Mouse (Mus musculus): ENCODE measurements around the gene Itpr3.

Itpr3 gene

DNA sequence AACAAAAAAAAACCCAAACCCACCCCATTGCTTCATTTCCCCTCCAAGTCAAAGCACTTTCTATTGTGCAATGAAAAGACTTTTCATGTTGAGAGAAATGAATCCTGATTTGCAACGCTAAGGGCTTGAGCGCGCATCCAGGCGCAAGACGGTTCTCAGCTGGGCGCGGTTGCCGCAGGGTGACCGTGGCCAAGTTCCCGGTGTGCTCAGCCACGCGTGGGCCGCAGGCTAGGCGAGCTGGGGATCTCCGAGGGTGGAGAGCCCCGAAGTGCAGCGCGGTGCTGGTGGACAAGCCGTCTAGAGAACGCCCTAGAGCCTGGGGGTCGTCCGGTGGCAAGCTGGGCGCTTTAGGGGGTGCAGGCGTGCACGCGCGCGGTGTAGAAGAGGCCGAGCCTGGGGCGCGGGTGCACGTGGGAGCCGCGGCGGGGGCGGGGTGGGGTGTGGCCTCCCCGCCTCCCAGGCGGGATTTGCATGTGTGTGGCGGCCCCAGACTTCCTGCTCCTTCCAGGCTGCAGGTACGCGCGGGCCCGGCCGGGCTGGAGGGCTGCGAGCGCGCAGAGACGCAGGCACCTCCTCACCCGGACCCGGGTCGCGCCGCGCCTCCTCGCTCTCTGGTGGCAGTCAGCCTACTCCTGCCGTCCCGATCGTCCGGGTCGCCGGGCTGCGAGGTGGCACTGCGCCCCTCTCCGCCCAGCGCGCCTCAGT is at the start of gene Itpr3:
TSS of gene Itpr3 (plus strand) at position 493 of the 705 bp plus-strand sequence.
- peak; percentile 68 for DNase-seq

DNA sequence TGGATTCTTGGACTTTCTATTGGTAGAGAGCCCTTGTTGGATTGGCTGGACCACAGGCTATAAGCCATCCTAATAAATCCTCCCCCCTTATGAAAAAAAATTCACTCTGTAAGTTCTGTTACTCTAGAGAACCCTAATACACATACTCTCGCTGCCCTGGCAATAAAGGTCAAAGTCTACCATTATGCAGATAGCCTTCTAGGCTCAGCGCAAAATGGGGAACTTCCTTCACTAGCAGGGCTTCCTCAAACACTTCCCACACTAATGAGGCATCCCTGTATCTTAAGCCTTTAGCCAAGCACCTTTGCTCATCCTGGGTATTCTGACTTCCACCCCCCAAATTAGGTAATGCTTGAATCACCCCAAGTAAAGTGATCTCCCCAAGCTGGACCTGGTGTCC is 48.8 kb upstream of the Itpr3 start:
- DNase-seq: no peak

DNA sequence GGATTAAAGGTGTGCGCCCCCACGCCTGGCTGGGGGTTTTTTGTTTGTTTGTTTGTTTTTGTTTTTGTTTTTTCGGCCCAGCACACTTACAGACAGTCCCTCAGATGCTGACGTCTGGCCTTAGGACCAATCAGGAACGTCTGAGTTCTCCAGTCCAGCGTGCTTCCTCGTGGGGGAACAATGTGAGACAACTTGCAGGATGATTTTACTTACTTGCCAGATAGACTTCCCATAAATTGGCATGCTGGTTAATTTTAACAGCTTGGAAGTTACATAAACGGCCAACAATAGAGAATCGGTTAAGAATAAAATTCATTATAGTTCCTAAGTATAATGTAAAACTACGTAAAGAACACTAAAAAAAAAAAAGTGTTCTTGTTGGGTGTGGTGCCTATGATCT is 45.9 kb upstream of the Itpr3 start:
- DNase-seq: no peak

DNA sequence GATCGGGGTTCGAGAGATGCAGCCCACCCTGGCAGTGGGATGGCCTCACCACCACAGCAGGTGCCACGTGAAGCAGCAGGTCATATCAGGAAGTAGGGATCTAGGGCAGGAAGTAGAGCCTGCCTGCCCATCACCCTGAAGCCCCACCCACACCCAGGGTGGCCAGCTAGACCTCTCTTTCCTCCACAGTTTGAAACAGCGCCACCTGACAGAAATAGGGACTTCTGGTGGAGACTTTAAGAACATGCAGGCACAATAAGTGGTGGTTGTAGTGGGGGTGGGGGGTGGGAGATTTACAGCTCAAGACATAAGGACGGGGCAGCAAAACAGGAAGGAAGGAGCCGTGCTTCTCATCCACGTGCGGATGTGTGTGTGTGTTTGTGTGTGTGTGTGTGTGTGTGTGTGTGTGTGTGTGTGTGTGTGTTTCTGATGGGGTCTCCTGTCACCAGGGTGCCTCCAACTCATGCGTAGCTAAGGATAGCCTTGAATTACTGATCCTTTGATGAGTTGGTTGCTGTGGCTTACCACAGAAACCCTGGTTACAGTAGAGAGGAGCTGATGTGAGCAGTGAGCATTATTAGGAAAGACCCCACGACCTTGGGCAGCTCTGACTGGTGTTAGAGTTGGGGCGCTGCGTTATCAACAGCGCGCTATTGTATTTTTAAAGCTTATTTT is 45.0 kb upstream of the Itpr3 start:
- no peak for DNase-seq

DNA sequence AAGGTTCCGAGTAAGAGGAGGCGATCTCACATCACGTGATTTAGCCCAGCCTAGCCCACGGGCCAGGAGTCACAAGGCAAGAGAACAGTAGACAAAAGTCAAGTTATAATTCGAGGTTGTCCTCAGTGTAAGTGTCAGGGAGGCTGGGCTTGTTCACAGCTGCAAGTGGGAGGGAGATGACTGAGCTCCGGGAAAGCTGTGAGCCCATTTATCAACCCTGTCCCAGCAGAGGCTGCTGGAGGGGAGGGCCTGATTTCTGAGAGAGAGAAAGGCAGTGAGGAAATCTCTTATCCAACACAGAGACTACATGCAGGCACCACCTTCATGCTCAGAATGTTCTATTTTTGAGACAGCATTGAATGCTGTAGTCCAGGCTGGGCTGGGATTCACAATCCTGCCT is 44.2 kb upstream of the Itpr3 start:
- no peak for DNase-seq

DNA sequence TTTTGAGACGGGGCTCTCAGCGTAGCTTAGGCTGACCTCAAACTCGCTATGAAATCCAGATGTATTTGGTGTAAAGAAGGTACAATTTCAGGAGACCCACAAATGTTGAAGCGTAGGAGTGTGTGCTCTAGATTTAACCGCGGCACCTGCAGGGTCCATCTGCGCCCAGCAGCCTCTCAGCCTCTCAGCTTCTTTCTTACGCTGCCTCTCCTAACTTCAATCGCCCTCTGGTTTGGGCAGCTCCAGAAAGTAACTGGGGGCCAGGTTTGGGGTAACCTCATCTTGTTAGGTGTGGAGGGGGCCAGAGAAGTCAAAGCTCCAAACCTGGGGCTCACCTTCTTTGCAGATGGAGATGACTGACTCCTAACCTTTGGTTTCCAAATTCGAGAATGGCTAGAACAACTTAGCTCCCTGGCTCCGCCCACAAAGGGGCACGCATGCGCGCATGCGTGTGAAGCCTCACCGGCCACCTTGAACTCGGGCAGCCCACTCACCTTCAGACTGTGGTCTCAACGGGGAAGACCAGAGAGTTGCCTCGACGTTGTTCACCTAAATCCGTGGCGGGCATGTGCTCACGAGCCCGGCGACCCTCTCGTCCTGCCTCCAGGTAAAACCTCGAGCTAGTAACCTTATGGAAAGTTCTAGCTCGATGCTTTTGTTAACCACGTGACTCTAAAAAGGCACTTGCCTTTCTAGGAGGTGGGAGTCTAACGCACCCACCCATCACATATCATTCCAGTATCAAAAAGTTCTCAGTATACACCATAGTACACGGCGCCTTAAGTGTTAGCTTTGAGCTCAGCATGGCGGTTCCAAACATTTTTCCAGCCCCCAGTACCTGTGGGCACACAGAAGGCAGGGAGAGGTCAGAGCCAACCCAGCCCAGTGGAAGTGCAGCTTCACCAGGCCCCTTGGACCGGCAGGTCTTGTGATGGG is 39.3 kb upstream of the Itpr3 start:
- DNase-seq: peak; percentile 86

DNA sequence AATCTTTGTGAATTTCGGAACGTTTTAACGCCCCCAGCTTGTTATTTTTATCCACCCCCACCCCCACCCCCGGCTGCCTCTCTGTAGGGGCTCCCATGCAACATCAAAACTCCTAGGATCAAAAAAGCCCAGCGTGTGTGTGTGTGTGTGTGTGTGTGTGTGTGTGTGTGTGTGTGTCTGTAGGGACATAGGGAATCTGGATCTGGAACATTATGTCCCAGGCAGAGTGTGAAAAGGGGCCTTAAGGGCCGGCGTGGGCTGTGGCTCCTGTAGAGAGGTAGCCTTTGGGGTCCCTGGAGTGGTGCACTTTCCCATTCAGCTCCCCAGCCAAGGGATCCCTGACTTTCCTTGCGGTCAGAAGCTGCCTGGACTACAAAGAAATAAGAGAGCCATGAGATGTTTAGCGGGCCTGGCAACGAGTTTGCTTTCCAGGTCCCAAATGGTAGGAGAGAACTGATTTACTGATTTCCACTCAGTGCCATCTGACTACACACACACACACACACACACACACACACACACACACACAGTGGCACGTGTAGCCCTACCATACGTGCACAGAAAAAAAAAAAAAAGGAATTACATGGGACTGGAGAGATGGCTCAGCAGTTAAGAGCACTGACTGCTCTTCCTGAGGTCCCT is 38.4 kb upstream of the Itpr3 start:
- no peak for DNase-seq

DNA sequence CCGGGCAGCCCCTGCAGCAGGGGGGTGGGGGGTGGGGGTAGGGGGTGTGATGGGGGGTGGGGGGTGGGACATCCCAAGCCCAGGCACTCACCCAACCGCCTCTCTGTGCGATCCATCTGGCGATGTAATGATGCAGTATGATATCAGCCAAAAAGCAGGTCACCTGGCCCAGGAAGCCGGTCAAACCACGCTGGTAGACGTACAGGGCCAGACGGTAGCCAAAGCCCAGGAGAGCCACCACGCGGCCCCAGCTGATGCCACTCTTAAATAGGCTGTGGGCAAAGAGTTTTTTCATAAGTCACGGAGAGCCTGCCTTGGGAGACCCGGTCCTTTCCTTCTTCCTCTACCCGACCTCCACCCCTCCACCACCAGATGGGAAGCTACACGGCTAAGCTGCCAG is 36.0 kb upstream of the Itpr3 start:
- peak; percentile 77 for DNase-seq

DNA sequence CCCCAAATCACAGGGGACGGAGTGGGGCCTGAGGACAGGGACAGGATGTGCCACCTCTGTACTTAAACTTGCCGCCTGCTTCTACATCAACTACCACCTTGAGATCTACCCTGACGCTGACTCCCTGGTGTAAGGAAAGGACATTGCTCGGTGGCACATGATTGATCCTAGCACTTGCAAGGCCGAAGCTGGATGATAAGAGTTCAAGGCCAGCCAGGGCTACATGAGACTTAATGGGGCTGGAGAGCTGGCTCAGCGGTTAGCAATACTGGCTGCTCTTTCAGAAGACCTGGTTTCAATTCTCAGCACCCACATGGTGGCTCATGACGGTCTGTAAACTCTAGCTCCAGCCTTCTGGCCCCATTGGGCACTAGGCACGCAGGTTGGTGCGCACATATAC is 35.4 kb upstream of the Itpr3 start:
- DNase-seq: no peak

DNA sequence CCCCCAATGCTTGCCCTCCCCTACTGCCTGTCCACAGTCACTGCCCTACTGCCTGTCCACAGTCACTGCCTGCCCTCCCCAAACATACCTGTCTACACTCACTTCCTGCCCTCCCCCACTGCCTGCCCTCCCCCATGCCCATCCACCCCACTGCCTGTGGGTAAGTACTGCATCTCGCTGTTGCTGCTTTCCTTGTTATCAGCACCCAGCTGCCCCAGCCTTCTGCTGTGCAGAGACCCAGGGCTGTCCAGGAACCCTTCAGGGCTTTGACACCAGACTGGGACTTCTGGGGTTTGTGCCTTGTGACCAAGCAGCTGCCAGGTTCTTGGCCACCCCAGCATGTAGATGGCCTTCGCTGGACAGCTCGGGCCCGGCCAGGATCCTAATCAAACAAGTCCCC is 33.8 kb upstream of the Itpr3 start:
- no peak for DNase-seq

DNA sequence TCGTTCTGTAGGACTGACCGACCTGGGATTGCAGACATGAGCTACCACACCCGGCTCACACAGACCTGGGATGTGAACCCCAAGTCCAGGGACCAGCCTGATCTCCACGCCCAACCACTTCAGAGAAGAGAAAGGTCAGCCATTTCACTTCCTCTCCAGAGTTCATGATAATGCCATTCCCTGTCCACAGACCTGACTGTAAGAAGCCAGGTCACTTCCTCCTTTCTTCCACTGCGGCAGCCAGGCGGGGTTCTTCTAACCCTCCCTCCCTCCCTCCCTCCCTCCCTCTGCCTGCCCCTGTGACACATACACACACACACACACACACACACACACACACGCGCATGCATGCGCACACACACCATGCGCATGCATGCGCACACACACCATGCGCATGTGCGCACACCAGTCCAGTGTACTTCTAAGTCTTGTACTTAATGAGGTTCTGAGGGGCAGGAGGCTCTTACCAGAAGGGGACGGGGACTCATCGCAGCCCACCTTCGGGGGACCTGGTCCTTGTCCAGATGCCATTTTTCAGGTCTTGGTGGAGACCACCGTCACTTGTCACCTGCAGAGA is 31.7 kb upstream of the Itpr3 start:
- no peak for DNase-seq

DNA sequence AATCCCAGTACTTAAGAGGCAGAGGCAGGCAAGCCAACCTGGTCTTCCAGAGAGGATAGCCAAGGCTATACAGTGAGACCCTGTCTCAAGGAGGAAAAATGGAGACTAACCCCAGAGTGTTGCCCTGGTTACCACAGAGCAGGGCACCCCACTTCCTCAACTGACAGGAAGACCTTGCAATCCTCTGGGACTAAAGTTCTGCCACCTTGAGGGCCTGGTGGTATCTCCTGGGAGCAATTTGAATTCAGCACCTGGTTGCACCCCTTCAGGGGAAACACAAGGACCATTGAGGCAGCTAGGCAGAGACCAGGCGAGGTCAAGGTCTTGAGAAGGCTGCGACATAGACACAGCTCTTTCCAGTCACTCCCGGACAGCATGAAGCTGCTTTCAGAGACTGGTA is 31.2 kb upstream of the Itpr3 start:
- no peak for DNase-seq

DNA sequence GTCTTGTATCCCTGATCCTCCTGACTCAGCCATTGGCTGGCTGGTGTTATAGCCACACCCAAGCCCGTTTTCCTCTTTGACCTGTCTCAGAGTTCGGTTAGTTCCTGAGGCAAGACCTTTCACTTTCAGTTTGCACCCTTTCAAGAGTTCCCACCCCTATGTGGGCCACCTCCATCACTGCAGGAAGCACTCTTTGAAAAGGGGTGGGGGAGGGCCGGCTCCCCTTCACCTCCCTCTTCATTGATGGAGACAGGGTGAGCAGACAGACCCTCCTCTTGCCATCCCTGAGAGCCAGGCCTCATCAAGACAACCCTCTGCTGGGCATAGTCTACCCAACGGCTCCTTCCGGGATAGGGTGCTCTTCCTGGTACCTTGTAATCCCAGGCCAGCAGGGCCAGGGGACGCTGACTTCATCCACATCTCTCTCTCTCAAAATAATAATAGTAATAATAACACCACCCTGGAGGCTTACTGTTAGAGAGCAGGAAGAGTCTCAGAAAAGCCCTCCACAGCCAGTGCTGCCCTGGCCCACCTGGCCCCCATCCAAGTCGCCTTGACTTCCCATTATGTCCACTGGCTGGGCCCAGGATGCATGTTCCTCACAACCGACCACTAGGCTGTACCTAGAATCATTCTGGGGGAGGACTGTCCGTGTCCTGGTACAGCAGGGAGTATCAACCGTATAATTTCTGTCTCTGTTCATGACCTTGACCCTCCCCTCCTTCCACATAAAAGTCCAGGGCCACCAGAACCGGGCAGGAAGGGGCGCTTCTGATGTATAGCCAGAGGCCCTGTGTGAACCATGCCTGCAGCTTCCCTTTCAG is 29.4 kb upstream of the Itpr3 start:
- no peak for DNase-seq

DNA sequence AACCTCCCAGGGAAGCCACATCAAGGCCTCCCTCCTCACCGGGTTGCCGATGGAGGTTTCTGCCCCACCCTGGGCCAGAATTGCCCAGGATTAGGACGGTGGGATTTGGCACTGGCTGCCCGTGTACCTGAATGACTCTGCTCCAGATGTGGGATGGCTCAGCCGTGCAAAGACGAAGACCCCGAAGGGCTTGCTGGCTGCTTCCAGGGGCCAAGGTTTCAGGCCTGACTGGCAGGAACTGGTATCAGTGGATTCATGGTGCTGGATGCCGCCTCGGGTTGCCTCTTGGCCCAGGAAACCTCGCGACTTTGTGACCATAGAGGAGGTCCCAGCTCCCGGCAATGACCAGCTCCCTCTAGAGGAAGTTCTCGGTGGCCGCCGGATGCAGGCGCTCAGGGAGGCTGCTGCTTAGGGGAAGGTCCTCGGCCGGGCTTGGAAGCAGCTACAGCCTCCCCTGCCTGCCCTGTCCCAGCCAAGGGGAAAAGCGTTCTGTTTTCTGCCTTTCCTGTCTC is 28.8 kb upstream of the Itpr3 start:
- DNase-seq: peak; percentile 89

DNA sequence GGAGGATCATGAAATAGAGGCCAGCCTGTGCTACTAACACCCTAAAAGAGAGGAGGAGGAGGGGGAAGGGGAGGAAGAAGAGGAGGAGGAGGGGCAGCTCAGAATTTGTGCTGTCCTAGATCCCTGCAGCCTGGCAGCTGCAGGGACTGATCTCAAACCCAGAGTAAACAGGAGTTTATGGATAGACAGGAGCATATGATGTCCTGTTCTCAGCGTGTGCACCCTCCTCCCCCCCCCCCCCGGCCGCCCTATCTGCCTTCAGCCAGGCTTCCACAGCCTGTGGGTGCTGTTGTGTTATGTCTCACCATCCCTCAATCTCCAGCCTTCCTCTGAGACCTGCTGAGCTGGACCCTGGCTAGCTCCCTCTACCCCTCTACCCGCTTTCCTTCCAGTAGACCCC is 28.2 kb upstream of the Itpr3 start, which contains the start of gene Bak1:
TSS of gene Bak1 (minus strand) at position 101 of the 400 bp plus-strand sequence.
- no peak for DNase-seq

DNA sequence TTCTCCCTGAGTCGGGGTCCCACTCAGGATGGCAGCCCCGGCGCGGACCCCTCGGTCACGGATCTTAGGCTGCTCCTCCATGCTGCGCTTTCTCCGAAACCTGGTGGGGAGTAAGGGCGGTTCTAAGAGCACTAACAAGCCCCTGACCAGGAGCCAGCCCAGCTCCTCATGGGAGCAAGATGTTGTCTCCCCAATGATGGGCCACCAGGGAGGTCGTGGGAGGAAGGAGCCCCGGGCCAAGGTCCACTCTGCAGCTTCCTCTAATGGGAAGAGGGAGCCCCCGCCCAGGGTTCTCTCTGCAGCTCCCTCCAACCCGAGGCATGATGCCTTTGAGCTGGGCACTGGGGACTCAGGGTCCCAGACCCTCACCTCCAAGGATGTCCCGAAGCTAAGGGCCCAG is 27.7 kb upstream of the Itpr3 start:
- no peak for DNase-seq

DNA sequence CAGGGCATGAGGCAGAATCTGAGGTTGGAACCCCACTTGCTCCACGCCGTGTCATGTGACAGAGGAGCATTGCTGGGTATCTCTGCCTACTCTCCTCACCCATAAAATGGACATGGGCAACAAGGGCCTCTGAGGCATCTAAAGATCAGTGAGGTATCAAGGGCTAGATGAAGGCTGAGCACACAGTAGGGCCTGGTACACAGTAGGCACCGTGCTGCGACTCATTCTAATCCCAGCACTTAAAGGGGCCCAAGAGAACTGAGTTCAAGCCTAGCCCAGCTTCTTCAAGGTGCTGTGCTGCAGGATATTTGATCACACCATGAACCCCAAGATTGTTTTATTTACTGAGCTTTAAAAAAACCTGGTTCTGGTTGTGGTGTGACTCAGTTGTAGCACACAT is 26.2 kb upstream of the Itpr3 start:
- no peak for DNase-seq

DNA sequence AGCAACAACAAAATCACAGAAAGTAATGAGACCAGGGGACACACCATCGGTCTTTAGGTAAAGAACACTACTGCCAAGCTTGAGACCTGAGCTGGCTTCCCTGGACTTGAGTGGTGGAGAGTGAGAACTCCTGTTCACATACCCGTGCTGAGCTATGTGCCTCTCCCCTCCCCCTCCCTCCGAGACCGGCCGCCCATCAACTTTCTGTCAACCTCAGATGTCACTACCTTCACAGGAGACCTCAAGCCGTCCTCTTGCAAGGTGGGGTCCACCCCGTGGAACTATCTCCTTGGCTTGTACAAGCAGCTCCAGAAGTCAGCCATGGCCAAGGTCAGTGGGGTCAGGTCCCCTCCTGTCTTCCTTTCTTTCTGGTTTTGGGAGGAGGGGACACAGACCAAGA is 24.8 kb upstream of the Itpr3 start:
- DNase-seq: no peak

DNA sequence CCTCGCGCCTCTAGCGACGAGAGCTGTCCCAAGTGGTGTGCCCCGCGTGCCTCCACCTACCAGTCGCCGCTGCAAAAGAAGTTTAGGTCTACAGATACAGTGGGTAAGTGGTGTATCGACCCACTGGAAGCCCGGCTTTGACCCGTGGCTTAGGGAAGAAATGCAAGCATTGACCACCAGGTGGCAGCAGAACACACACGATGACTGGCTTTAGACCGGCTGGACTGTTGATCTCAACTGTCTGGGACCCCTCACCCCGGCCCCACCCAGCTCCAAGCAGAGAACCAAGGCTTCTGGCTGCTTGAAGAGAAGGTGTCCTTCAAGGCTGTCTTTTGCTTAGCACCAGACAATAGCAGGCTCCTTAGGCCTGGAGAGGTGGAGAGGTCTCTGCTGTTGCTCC is 24.2 kb upstream of the Itpr3 start:
- DNase-seq: peak; percentile 74

DNA sequence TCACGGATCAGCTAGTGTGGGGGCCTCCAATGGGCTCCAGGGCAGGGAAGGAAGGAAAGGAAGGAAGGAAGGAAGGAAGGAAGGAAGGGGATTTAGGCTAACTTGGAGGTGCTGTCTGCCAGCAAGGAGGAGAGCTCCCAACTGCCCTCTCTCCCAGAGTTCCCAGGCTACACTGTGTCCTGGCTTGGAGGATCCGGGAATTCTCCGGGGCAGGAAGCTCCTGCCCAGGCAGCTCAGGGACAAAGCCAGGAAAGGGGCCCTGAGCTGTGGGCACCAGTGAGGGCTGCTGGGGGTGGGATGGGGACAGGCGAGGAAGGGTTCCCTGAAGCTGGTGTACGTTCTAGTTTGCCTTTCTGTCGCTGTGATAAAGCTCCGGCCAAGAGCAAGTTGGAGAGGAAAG is 20.6 kb upstream of the Itpr3 start:
- no peak for DNase-seq

DNA sequence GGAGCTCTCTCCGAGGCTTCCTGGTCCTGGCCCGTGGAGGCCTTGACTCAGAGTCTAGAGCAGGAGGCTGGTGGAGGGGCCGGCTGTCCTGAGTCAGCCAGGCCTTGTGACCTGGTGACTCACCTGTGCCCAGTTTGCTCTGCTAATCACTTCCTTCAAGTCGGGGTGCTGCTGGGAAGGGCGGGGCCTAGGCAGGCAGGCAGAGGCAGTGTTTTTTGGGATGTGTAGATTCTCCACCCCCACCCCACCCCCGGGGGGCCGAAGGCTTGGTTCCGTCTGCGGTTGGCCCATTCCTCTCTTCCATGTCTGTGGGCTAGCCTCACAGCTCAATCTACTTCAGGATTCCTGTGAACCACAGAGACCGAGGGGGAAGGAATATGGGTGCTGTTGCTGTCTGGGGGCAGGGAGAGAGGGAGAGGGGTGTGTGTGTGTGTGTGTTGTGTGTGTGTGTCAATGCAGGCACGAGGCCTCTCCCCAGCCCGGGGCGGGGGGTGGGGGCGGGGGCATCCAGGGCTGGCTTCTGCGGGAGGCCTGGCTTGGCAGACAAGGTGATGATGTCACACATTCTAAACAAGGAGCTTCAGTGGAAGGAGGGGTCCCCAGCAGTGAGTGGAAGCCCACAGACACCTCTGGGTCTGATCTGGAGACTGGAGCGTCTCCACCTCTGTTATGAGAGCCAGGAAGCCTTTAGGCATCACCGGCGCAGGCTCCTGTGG is 18.6 kb upstream of the Itpr3 start:
- no peak for DNase-seq
